Mouse (Mus musculus) brown adipose tissue, adult 24 weeks (tissue): Measurements from ENCODE around the gene Ccdc88c. TPM values are rescaled to one million over a fixed set of nuclear protein-coding genes. Genes with fewer than 3 reads are reported as not detected.

Experiments
- H3K27ac ChIP-seq: fragments of 200-500 bp; replicated peaks from 2 replicates; pipeline ENCODE4 v1.5.1; 2012; ENCODE audit warnings: low read depth, mild to moderate bottlenecking, low read length
- H3K4me1 ChIP-seq: fragments of 200-500 bp; 2 replicates; pipeline ENCODE4 v1.6.1; 2012; ENCODE audit warnings: low read length, mixed read lengths; ENCODE audit not compliant: control insufficient read depth, insufficient read depth, insufficient read length
- H3K4me3 ChIP-seq: fragments of 200-500 bp; 2 replicates; pipeline ENCODE4 v1.5.1; 2012; ENCODE audit warnings: low read depth, mild to moderate bottlenecking, low read length, moderate library complexity; ENCODE audit not compliant: insufficient read depth
- polyA plus RNA-seq: library from polyadenylated mRNA; stranded (reverse); fragments of >200 nt; gene quantifications from 2 replicates; pipeline ENCODE4 v1.2.4, GENCODE M21; 2012; ENCODE audit not compliant: missing spikeins, insufficient read depth, insufficient read length

Ccdc88c gene
- polyA plus RNA-seq, 1 experiment = 4.0 TPM

DNA sequence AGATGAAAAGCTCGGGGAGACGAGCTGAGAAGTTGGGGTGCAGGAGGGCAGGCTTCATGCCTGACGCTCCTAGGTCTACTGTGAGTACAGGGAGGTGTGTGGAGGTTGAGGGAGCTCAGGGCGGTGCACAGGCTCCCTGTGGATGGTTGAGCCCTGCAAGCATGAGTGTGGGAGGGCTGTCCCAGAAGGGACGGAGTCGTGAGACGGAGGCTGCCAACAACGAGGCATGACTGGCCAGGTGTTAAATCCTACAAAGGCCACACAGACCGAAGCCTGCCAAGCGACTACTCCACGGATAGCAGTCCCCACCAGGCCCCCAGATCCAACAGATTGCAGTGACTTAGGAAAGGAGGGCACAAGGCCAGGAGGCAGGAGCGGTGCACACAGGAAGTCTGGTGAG lies 118.1 kb downstream of the Ccdc88c start:
- H3K4me3 ChIP-seq = no peak overlapping the region
- H3K4me1 ChIP-seq = 0 out of 2 replicates have a peak, but pooled peaks cover 2% of the 10 kb centered on the region
- no peak overlapping the region for H3K27ac ChIP-seq

- 0 out of 2 replicates have a peak, but pooled peaks cover 2% of the 10 kb centered on the region for H3K4me1 ChIP-seq
- H3K4me3 ChIP-seq = no peak overlapping the region
- no peak overlapping the region for H3K27ac ChIP-seq
Observed at GRCm38 (mm10) chr12:100909765-100910164, 119.1 kb downstream of the Ccdc88c start.

DNA sequence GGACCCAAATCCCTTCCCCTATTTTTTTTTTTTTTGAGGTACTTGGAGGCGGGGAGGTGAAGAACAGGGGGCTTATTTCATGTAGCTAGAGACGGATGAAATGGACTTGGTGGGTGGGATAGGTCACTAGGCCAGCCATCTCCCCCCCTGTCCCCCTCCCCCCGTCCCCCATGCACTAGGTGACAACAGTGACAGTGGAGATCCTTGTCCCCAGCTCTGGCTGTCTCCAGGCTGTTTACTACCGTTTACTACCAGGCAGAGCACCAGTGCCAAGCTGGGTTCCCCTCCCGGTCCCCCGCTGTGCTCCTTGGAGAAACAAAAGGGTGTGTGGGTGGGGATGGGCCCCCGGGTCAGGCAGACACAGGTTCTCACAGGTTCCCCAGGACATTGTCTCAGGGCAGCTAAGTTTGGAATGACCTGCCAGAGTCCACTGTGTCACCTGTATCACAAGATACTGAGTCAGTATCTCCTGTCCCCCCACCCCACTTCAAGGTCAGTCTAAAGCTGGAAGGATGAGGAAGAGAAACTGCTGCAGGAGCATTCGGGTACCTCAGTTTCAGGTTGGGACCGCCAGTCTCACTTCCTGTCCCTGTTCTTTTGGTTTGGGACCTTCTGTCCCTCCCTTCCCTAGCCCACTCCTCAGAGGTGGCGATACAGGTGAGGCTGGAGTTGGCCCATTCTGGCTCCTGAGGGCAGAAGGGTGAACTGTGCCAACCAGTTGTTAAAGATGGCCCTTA lies 120.4 kb downstream of the Ccdc88c start:
- H3K27ac ChIP-seq = no peak overlapping the region
- 0 out of 2 replicates have a peak, but pooled peaks cover 2% of the 10 kb centered on the region for H3K4me1 ChIP-seq
- no peak overlapping the region for H3K4me3 ChIP-seq

DNA sequence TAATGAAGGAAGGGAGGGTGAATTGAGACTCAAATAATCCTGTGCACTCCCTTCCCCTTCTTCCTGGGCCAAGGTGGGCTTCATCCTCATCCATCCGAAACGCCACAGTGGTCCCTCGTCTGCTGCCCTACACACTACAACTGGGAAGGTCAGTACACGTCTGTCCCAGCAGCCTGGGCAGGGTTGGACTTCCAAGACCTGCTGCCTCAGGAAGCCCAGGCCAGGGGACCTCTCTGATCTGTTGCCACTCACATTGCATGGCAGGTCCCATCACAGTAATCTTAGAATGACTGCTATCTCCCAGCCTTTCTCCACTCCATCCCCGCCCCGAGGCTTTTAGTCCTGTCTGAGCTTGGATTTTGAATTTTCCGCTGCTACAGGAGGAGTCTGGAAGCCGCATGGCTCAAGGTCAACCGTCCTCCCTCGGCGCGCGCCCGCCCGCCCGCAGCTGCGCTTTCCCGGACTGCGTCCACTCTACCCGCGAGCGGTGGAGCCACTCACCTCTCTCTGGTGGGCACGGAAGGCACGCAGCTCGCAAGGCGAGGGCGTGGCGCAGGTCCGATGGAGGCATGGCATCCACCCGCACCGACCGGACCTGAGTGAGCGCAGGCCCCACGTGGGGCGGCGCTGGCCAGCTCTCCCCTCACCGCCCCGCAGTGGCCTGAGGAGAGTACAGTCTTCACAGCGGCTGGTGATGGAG lies 121.1 kb downstream of the Ccdc88c start, which contains the start of gene Gpr68:
Gpr68 (minus strand) TSS at position 601 of the 700 bp plus-strand sequence.
- Histone ChIP-seq H3K4me1 (0 out of 2 replicates have a peak, but pooled peaks cover 2% of the 10 kb centered on the region), H3K27ac (no peak within 1 kb of the TSS), H3K4me3 (peak within 1 kb of the TSS; percentile 53)

GRCm38 (mm10) chr12:100906861-100907260 lies 122.0 kb downstream of the Ccdc88c start:
- Histone ChIP-seq H3K27ac (no peak overlapping the region), H3K4me3 (no peak overlapping the region), H3K4me1 (0 out of 2 replicates have a peak, but pooled peaks cover 2% of the 10 kb centered on the region)

- no peak overlapping the region for H3K4me3 ChIP-seq
- H3K4me1 ChIP-seq = 0 out of 2 replicates have a peak, but pooled peaks cover 2% of the 10 kb centered on the region
- no peak overlapping the region for H3K27ac ChIP-seq
Observed at GRCm38 (mm10) chr12:100903761-100904160, 125.1 kb downstream of the Ccdc88c start.

GRCm38 (mm10) chr12:100901386-100901785 lies 127.5 kb downstream of the Ccdc88c start:
- Histone ChIP-seq H3K27ac (no peak overlapping the region), H3K4me3 (no peak overlapping the region), H3K4me1 (no peaks in the 10 kb centered on the region)

- H3K27ac ChIP-seq = no peak overlapping the region
- no peaks in the 10 kb centered on the region for H3K4me1 ChIP-seq
- no peak overlapping the region for H3K4me3 ChIP-seq
Observed at GRCm38 (mm10) chr12:100900901-100901300, 128.0 kb downstream of the Ccdc88c start.

DNA sequence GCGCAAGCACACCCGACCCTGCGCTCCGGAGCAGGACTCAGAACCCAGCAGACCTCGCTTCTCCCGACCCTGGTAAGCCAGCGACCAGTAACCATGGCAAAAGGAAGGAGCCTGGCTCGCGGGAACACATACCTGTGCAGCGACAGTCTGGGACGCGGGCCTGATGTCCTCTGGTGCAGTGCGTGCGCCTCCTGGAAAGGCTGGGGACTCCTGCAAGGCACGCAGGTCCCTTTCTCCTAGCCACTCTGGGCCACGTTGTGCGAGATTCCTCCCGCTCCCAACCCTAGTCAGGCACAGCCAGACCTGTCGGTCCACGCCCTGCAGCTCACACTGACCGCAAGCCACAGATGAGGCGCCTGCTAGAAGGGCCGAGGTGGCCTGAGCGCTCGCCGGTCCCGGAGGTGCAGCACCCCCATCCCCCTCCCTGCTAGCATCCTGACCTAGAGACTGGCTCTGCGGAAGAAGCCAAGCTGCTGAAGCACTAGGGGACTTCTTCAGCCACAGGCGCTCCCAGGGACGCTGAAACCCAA lies 129.7 kb downstream of the Ccdc88c start:
- H3K4me1 ChIP-seq = no peaks in the 10 kb centered on the region
- H3K4me3 ChIP-seq = peak overlapping the region; percentile 28
- H3K27ac ChIP-seq = no peak overlapping the region

GRCm38 (mm10) chr12:100897736-100898650 lies 130.9 kb downstream of the Ccdc88c start:
- Histone ChIP-seq H3K4me3 (no peak overlapping the region), H3K4me1 (no peaks in the 10 kb centered on the region), H3K27ac (no peak overlapping the region)

GRCm38 (mm10) chr12:100896661-100897060 lies 132.2 kb downstream of the Ccdc88c start:
- H3K4me3 ChIP-seq = no peak overlapping the region
- no peak overlapping the region for H3K27ac ChIP-seq
- no peaks in the 10 kb centered on the region for H3K4me1 ChIP-seq

DNA sequence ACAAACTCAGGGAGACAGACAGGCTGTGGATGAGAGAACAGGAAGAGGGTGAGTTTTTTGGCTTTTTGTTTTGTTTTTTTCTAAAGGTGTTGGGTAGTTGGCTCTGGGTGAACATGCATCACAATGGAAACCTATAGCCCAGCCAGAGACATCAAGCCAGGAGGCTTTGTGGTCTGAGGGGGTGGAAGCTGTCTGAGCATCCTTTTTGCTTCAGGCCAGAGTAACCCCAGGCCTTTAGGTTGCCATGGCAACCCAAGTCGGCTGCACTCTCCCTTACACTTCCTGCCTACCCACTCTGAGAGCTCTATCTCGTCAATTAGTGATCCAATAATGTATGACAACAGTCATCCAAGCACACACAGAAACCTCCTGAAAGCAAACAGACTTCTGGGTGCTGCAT lies 133.4 kb downstream of the Ccdc88c start:
- Histone ChIP-seq H3K27ac (no peak overlapping the region), H3K4me1 (no peaks in the 10 kb centered on the region), H3K4me3 (no peak overlapping the region)

GRCm38 (mm10) chr12:100890548-100890947 lies 138.3 kb downstream of the Ccdc88c start:
- Histone ChIP-seq H3K27ac (no peak overlapping the region), H3K4me1 (no peaks in the 10 kb centered on the region)

GRCm38 (mm10) chr12:100887801-100888258 lies 141.0 kb downstream of the Ccdc88c start:
- no peak overlapping the region for H3K4me3 ChIP-seq
- H3K27ac ChIP-seq = no peak overlapping the region
- no peaks in the 10 kb centered on the region for H3K4me1 ChIP-seq

More at GRCm38 (mm10) chr12:100890548-100890947, 138.3 kb downstream of the Ccdc88c start:
- no peak overlapping the region for H3K4me3 ChIP-seq
